Mouse (Mus musculus) stomach, embryonic 14.5 days (tissue): ENCODE measurements at regions not wholly inside any gene's neighbourhood (a gene's known extent, or its start where the extent isn't known, plus 50 kb on each side); places are given as distances from the start of the nearest gene placed in this dataset.

Experiments used
- ATAC-seq: fragments of 200-750 bp; cut with Nextera tagmentation; 2 replicates; pipeline ENCODE4 v1.8.0; 2017; ENCODE audit warnings: low read depth, moderate TSS enrichment; ENCODE audit not compliant: insufficient number of reproducible peaks, insufficient read depth, low FRiP score
- H3K27ac ChIP-seq: fragments of 300-500 bp; sonication (generic); 2 replicates; pipeline ENCODE4 v1.5.1; 2014; ENCODE audit warnings: mild to moderate bottlenecking, low read length, moderate library complexity, mixed read lengths
- H3K27me3 ChIP-seq: fragments of 300-500 bp; sonication (generic); 2 replicates; pipeline ENCODE4 v1.6.1; 2014; ENCODE audit warnings: low read length, control low read depth, mixed read lengths; ENCODE audit not compliant: control insufficient read depth, insufficient read depth
- H3K36me3 ChIP-seq: fragments of 300-500 bp; sonication (generic); 2 replicates; pipeline ENCODE4 v1.6.1; 2014; ENCODE audit warnings: mild to moderate bottlenecking, control low read depth, low read length, moderate library complexity, mixed read lengths; ENCODE audit not compliant: control insufficient read depth, insufficient read depth
- H3K4me1 ChIP-seq: fragments of 300-500 bp; sonication (generic); 2 replicates; pipeline ENCODE4 v1.6.1; 2014; ENCODE audit warnings: low read length, control low read depth, mixed read lengths; ENCODE audit not compliant: control insufficient read depth, insufficient read depth
- H3K4me2 ChIP-seq: fragments of 300-500 bp; sonication (generic); replicated peaks from 2 replicates; pipeline ENCODE4 v1.6.1; 2014; ENCODE audit warnings: low read depth, low read length, control low read depth
- H3K4me3 ChIP-seq: fragments of 300-500 bp; sonication (generic); 2 replicates; pipeline ENCODE4 v1.5.1; 2014; ENCODE audit warnings: low read depth, low read length, control low read depth
- H3K9ac ChIP-seq: fragments of 300-500 bp; sonication (generic); replicated peaks from 2 replicates; pipeline ENCODE4 v1.6.1; 2014; ENCODE audit warnings: low read depth, mild to moderate bottlenecking, control low read depth, low read length, moderate library complexity, mixed read lengths
- H3K9me3 ChIP-seq: fragments of 300-500 bp; sonication (generic); 2 replicates; pipeline ENCODE4 v1.6.1; 2016; ENCODE audit warnings: low read depth, low read length, control low read depth; ENCODE audit not compliant: control insufficient read depth
- WGBS: fragments of 180-500 bp; shearing (Covaris S2); extraction: QIAGEN DNeasy Blood & Tissue Kit; methylation state at CpG from one replicate; pipeline ENCODE4 v1.1.7; 2014; 5-methylcytosine and 5-hydroxymethylcytosine counted together

DNA sequence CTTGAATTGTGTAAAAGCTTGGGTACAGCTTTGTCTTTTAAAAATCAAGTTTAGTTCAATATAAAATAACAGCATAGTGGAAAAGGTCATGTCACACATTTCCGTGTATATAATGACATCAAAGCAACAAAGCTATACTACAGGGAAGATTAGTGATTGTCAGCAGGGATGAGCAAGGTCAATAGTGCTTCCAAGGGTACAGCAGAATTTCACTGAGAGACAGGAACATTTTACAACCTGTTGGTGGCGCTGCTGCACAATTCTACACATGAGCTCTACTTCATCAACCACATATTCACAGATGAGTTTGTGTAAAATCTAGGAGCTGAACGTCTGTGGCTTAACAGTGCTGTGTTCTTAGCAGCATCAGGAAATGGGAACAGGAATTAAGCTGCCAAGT is 74.3 kb upstream of the A2m start:
- ATAC-seq = no peak; the same call in 1 of the 2 replicates
- no peak overlapping the region for H3K9ac ChIP-seq
- H3K4me3 ChIP-seq = no peak overlapping the region
- no peaks in the 10 kb centered on the region for H3K27me3 ChIP-seq
- H3K27ac ChIP-seq = no peak overlapping the region
- WGBS = 4% methylated on average over 3 of the region's 3 CpGs
- H3K4me1 ChIP-seq = no peaks in the 10 kb centered on the region
- no peak overlapping the region for H3K4me2 ChIP-seq
- no peaks in the 10 kb centered on the region for H3K9me3 ChIP-seq
- H3K36me3 ChIP-seq = no peaks in the 10 kb centered on the region

DNA sequence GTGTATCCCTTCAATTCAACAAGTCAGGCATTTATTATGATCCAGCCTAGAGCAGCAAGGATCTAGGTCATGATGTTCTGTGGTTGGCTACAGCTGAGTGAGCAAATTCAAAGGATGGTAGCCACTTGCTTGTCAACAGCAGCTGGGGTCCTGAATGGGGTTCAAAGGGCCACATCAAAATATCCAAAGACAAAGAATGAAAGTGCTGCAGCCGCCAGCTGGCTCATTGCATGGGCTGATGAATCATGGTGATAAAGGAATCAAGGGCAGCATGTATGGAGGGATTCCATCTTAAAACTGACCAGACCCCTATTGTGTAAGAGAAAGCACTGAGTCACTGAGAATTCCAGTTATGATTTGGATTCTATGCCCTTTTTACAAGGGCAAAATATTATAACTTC is 74.8 kb upstream of the A2m start:
- H3K9me3 ChIP-seq = no peaks in the 10 kb centered on the region
- no peak overlapping the region for H3K4me2 ChIP-seq
- no peaks in the 10 kb centered on the region for H3K36me3 ChIP-seq
- H3K4me3 ChIP-seq = no peak overlapping the region
- no peak overlapping the region for H3K9ac ChIP-seq
- H3K27me3 ChIP-seq = no peaks in the 10 kb centered on the region
- H3K4me1 ChIP-seq = no peaks in the 10 kb centered on the region
- no peak overlapping the region for H3K27ac ChIP-seq
- 54% methylated on average over 1 of the region's 1 CpGs for WGBS
- ATAC-seq = no peak

DNA sequence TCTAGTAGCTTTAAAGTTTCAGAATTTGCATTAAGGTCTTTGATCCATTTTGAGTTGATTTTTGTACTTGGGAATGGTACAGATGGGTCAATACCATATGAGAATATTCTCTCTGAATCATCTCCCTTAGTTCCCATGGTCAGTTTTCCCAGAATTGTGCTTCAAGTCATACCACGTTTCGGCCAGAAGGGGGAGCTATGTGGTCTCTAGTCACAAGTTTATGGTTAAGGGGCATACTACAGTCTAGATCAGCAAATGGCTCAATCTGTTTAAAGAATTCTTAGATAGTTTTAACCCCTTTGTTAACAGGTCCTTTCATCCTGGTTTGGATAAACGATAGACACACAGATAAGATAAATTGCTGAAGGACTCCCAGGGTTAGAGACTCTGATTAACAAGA is 78.7 kb upstream of the A2m start:
- Histone ChIP-seq H3K27ac (no peak overlapping the region), H3K4me3 (no peak overlapping the region), H3K27me3 (no peaks in the 10 kb centered on the region), H3K4me2 (no peak overlapping the region), H3K36me3 (no peaks in the 10 kb centered on the region), H3K9me3 (no peaks in the 10 kb centered on the region), H3K9ac (no peak overlapping the region), H3K4me1 (no peaks in the 10 kb centered on the region)
- WGBS = 2% methylated on average over 3 of the region's 3 CpGs
- no peak for ATAC-seq

DNA sequence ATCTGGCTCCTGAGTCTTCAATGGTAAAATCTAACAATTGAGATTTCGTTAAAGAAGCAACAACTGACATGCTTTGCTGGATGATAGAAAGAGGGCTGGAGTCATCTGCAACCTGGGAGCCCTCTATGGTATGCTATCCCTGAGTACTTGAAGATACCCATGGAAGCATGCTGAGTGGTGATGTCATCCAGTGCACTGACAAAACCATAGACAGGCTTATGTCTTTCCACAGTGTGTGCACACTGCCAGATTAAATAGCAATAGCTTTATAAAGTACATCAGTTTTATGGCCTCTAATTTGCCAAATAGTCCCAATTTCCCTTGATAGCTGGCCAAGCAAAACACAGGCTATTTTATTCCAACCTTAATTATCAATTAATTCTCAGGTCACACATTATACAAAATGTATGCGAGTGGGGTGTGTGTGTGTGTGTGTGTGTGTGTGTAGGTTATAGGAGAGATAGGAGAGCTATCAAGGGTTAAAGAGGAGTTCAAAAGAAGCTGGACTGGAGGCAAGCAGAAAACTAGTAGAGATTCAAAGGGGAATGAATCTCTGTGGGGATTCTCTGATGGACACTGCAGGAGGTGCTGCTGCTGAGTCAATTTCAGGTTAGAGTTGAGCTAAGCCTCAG is 80.1 kb upstream of the Iqsec3 start:
- Histone ChIP-seq H3K4me2 (no peak overlapping the region), H3K27me3 (no peaks in the 10 kb centered on the region), H3K4me1 (no peaks in the 10 kb centered on the region), H3K9me3 (no peaks in the 10 kb centered on the region), H3K27ac (no peak overlapping the region), H3K4me3 (no peak overlapping the region), H3K36me3 (no peaks in the 10 kb centered on the region), H3K9ac (no peak overlapping the region)
- 83% methylated on average over 2 of the region's 2 CpGs for WGBS
- ATAC-seq = no peak

DNA sequence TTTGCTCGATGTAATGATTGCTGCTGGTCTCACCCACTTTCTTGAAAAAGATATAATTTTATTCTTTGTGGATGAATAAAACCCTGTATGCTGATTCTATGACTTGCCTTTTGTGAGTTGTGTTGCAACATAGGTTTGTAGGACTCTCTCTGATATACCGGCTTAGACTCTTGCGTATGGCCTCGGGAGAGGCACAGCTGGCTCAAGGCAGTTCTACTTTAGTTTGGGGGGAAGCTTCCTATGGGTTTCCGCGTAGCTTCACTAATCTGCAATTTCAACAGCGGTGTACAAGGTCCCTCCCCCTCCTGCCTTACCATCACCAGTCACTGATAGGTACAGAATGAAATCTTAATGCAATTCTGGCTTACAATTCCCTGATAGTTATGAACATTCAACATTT is 60.0 kb upstream of the Iqsec3 start:
- H3K4me3 ChIP-seq = no peak overlapping the region
- ATAC-seq = no peak
- H3K27ac ChIP-seq = no peak overlapping the region
- no peaks in the 10 kb centered on the region for H3K27me3 ChIP-seq
- 69% methylated on average over 7 of the region's 7 CpGs for WGBS
- no peak overlapping the region for H3K4me2 ChIP-seq
- no peaks in the 10 kb centered on the region for H3K4me1 ChIP-seq
- no peaks in the 10 kb centered on the region for H3K36me3 ChIP-seq
- H3K9ac ChIP-seq = no peak overlapping the region
- no peaks in the 10 kb centered on the region for H3K9me3 ChIP-seq

DNA sequence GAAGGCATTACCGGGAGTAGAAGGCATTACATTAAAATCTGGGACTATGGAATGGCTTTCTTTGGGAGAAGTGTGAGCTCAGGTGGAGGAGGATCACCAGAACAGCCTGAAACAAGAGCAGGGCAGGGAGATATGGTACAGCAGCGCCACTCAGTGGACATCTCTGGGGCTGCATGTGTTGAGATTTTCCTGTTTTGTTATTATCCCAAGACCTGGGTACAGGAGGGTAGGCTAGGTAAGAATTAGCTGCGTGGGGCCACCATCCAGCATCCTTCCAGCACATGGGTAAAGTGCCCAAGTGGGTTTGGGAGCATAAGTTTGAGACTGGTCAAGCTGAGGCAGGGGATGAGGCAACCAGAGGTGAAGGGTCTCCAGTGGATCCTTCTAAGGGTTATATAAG is 59.4 kb upstream of the Iqsec3 start:
- H3K4me3 ChIP-seq = no peak overlapping the region
- no peaks in the 10 kb centered on the region for H3K36me3 ChIP-seq
- no peaks in the 10 kb centered on the region for H3K27me3 ChIP-seq
- ATAC-seq = 0 out of 2 replicates have a peak, but pooled peaks have one; percentile 18
- H3K4me2 ChIP-seq = no peak overlapping the region
- no peak overlapping the region for H3K9ac ChIP-seq
- no peaks in the 10 kb centered on the region for H3K9me3 ChIP-seq
- no peak overlapping the region for H3K27ac ChIP-seq
- H3K4me1 ChIP-seq = no peaks in the 10 kb centered on the region
- WGBS = 4% methylated on average over 3 of the region's 3 CpGs

DNA sequence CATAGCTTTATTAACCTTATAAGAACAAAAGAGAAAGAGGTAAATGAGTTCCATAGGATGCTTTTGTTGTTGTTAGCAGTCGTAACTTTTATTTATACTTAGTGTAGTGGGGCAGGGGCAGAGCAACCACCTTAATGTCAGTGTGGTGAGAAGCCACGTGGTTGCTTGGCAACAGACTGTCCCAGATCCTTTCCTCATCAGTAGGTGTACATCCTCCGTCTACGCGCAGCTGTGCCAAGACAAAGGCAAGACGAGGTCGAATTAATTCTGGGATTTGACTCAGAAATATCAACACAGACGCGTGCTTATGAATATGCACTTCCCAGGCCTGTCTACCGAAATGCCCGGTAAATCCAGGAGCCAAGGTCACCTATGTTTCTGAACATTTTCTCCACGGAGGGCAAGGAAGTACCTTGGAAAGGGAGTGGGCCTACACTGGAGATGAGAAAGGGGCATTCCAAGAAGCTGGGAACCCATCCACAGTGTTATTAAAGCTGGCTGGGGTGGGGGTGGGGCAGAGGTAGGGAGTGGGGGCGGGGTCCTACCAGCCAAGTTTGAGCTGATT is 58.4 kb upstream of the Iqsec3 start:
- Histone ChIP-seq H3K4me2 (no peak overlapping the region), H3K27me3 (no peaks in the 10 kb centered on the region), H3K9ac (no peak overlapping the region), H3K36me3 (no peaks in the 10 kb centered on the region), H3K4me1 (no peaks in the 10 kb centered on the region), H3K9me3 (no peaks in the 10 kb centered on the region), H3K27ac (no peak overlapping the region), H3K4me3 (no peak overlapping the region)
- WGBS = 63% methylated on average over 13 of the region's 13 CpGs
- ATAC-seq = no peak

DNA sequence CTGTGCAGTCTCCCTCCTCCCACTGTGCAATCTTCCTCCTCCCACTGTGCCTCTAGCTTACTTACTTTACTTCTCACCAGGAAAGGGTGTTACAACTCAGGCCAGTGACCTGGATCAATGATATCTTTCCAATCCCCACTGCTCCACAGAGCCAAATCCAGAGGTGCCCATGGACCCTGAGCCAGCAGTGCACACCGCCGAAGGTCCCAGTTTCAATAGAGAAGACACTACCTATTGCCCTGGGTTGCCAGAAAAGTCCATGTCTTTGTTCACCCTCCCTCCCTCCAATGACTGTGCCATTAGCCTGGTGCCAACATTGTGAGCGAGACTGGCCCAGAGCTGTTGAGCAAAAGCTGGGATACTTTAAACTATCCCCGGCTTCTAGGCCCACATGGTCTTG is 53.8 kb upstream of the Iqsec3 start:
- 89% methylated on average over 4 of the region's 4 CpGs for WGBS
- no peak for ATAC-seq

DNA sequence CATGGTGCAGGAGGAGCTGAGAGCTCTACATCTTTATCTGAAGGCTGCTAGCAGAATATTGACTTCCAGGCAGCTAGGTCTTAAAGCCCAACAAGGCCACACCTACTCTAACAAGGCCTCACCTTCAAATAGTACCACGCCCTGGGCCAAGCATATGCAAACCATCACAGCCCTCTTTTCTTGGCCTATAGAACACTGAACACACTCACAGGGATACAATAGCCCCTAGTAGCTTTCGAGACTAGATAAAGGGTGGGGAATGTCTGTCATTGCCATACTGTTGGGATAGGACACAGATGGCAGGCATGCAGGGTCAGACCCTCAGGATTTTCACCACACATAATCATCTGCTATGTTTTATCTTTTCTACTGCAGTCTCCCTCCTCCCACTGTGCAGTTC is 52.6 kb upstream of the Iqsec3 start:
- H3K9ac ChIP-seq = no peak overlapping the region
- no peak for ATAC-seq
- no peaks in the 10 kb centered on the region for H3K9me3 ChIP-seq
- 78% methylated on average over 2 of the region's 2 CpGs for WGBS
- no peak overlapping the region for H3K4me2 ChIP-seq
- no peak overlapping the region for H3K27ac ChIP-seq
- H3K4me1 ChIP-seq = no peaks in the 10 kb centered on the region
- H3K27me3 ChIP-seq = no peaks in the 10 kb centered on the region
- H3K4me3 ChIP-seq = no peak overlapping the region
- no peaks in the 10 kb centered on the region for H3K36me3 ChIP-seq

More for the DNA sequence above, 53.8 kb upstream of the Iqsec3 start:
- H3K27me3 ChIP-seq = no peaks in the 10 kb centered on the region
- H3K9ac ChIP-seq = no peak overlapping the region
- no peak overlapping the region for H3K4me3 ChIP-seq
- H3K9me3 ChIP-seq = no peaks in the 10 kb centered on the region
- no peaks in the 10 kb centered on the region for H3K36me3 ChIP-seq
- H3K27ac ChIP-seq = no peak overlapping the region
- no peaks in the 10 kb centered on the region for H3K4me1 ChIP-seq
- H3K4me2 ChIP-seq = no peak overlapping the region
